Mouse (Mus musculus): ENCODE measurements at regions not wholly inside any gene's neighbourhood (a gene's known extent, or its start where the extent isn't known, plus 50 kb on each side); places are given as distances from the start of the nearest gene placed in this dataset.

DNA sequence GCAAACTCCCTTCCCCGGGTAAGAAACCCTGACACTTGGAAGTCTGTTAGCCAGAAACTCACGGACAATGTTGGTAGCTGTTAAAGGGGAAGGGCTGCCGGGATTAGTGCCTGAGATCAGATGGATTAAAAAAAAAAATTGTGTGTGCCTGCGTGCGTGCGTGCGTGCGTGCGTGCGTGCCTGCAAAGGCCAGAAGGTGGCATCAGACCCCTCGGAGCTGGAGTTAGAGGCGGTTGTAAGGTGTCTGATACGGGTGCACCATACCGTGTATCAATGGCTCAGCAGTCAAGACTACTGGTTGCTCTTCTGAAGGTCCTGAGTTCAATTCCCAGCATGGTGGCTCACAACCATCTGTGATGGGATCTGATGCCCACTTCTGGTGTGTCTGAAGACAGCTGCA, 59.0 kb upstream of the Ccdc167 start:
- H3K36me3 ChIP-seq (ENCODE audit: control insufficient read depth, insufficient read depth) = no peaks in the 10 kb centered on the region
- no peak overlapping the region for H3K27ac ChIP-seq (ENCODE audit: low read length)
- no peak overlapping the region for H3K9ac ChIP-seq (replicated peaks; ENCODE audit: low read depth, low read length)
- H3K4me2 ChIP-seq (ENCODE audit: low read length) = no peak overlapping the region
- H3K4me1 ChIP-seq (replicated peaks; ENCODE audit: control insufficient read depth, insufficient read depth, low read length) = peaks cover 8% of the 10 kb centered on the region
- no peaks in the 10 kb centered on the region for H3K9me3 ChIP-seq (ENCODE audit: control insufficient read depth, low read length)
- no peaks in the 10 kb centered on the region for H3K27me3 ChIP-seq (replicated peaks; ENCODE audit: control insufficient read depth, insufficient read depth, low read length)
- H3K4me3 ChIP-seq (replicated peaks; ENCODE audit: low read length) = no peak overlapping the region
- WGBS = 88% methylated on average over 14 of the region's 14 CpGs
- ATAC-seq = no peak

DNA sequence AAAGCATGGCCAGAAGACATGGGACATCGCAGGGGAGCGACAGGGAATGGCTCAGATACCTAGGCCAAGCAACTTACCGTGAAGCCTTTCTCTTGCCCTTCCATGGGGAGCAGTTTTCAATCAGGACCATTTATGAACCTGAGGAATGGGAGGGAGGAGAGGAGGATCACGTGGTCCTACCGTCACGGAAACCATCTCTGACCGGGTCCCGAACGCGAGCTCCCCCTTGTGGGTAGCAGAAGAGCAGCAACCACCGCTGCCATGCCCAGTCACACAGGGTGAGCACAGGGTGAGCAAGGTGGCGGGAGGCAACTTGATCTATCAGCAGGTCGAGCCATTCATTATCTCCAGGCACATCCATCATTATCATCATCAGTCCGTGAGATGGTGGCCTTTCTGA, 56.5 kb upstream of the Ccdc167 start:
- no peaks in the 10 kb centered on the region for H3K9me3 ChIP-seq (ENCODE audit: control insufficient read depth, low read length)
- H3K4me2 ChIP-seq (ENCODE audit: low read length) = no peak overlapping the region
- no peaks in the 10 kb centered on the region for H3K27me3 ChIP-seq (replicated peaks; ENCODE audit: control insufficient read depth, insufficient read depth, low read length)
- no peak overlapping the region for H3K4me3 ChIP-seq (replicated peaks; ENCODE audit: low read length)
- peaks cover 8% of the 10 kb centered on the region for H3K4me1 ChIP-seq (replicated peaks; ENCODE audit: control insufficient read depth, insufficient read depth, low read length)
- no peaks in the 10 kb centered on the region for H3K36me3 ChIP-seq (ENCODE audit: control insufficient read depth, insufficient read depth)
- 23% methylated on average over 14 of the region's 14 CpGs for WGBS
- no peak overlapping the region for H3K9ac ChIP-seq (replicated peaks; ENCODE audit: low read depth, low read length)
- ATAC-seq = no peak
- no peak overlapping the region for H3K27ac ChIP-seq (ENCODE audit: low read length)

DNA sequence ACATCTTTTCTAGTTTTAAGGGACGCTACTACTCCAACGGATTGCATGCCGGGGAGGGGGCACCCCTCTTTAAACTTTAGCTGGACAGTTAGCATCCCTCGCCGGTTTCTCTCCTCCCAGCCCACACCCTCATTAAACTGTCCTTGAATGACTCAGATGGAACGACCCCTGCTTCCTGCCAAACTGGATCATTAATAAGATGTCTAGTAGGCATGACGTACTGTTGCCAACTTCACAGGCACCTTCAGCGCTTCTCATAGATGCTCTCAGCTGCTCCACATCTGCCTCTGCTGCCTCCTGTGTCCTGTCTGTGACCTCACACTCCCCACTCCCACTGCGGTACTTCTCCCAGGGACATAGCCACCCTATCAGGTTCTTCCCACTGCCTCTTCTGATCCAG, 54.1 kb upstream of the Ccdc167 start:
- Histone ChIP-seq H3K27ac (ENCODE audit: low read length) (no peak overlapping the region), H3K36me3 (ENCODE audit: control insufficient read depth, insufficient read depth) (no peaks in the 10 kb centered on the region), H3K27me3 (replicated peaks; ENCODE audit: control insufficient read depth, insufficient read depth, low read length) (no peaks in the 10 kb centered on the region), H3K9ac (replicated peaks; ENCODE audit: low read depth, low read length) (no peak overlapping the region), H3K4me2 (ENCODE audit: low read length) (no peak overlapping the region), H3K4me1 (replicated peaks; ENCODE audit: control insufficient read depth, insufficient read depth, low read length) (peaks cover 4% of the 10 kb centered on the region), H3K9me3 (ENCODE audit: control insufficient read depth, low read length) (no peaks in the 10 kb centered on the region), H3K4me3 (replicated peaks; ENCODE audit: low read length) (no peak overlapping the region)
- WGBS = 71% methylated on average over 9 of the region's 9 CpGs
- ATAC-seq = no peak

DNA sequence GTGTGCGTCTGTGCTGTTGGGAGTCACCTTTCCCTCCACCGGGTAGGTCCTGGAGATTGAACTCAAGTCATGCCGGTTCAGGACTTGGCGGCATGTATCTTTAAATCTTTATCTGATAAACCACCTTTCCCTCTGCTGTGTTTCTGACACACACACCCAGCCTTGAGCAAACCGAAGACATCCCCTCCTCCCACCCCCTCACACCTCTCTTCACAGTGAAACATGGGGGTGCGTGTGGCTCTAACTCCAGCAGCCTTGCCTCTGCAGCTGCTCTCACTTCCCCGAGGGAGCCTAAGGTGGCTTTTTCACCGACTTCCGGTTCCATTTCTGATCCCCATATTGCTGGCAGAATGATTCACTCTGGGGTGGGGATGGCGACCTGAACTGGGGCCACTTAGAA, 52.8 kb upstream of the Ccdc167 start:
- Histone ChIP-seq H3K4me2 (ENCODE audit: low read length) (no peak overlapping the region), H3K4me3 (replicated peaks; ENCODE audit: low read length) (no peak overlapping the region), H3K36me3 (ENCODE audit: control insufficient read depth, insufficient read depth) (no peaks in the 10 kb centered on the region), H3K27me3 (replicated peaks; ENCODE audit: control insufficient read depth, insufficient read depth, low read length) (no peaks in the 10 kb centered on the region), H3K4me1 (replicated peaks; ENCODE audit: control insufficient read depth, insufficient read depth, low read length) (peaks cover 4% of the 10 kb centered on the region), H3K9ac (replicated peaks; ENCODE audit: low read depth, low read length) (no peak overlapping the region), H3K9me3 (ENCODE audit: control insufficient read depth, low read length) (no peaks in the 10 kb centered on the region), H3K27ac (ENCODE audit: low read length) (no peak overlapping the region)
- no peak for ATAC-seq
- 87% methylated on average over 10 of the region's 10 CpGs for WGBS

DNA sequence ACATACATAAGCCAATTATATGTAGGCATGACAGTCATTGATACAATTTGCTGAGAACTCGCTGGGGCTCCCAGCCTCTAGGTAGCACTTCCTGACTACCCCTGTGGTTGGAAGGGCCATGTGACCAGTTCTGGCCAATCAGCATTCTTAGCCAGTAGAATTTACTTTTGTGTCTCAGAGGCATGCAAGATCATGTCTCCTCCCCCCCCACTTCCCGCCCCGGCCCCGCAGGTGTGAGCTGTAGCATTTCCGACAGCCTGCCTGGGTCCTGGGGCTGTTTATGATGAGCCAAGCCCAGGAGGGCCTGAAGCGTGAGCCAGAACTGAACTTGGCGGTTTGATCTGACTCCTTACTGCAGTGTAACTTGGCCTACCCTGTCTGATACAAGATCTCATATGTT, 52.3 kb upstream of the Ccdc167 start:
- H3K27ac ChIP-seq (ENCODE audit: low read length) = no peak overlapping the region
- no peak overlapping the region for H3K4me2 ChIP-seq (ENCODE audit: low read length)
- no peaks in the 10 kb centered on the region for H3K36me3 ChIP-seq (ENCODE audit: control insufficient read depth, insufficient read depth)
- no peaks in the 10 kb centered on the region for H3K9me3 ChIP-seq (ENCODE audit: control insufficient read depth, low read length)
- no peak overlapping the region for H3K9ac ChIP-seq (replicated peaks; ENCODE audit: low read depth, low read length)
- no peak overlapping the region for H3K4me3 ChIP-seq (replicated peaks; ENCODE audit: low read length)
- 76% methylated on average over 7 of the region's 7 CpGs for WGBS
- peaks cover 4% of the 10 kb centered on the region for H3K4me1 ChIP-seq (replicated peaks; ENCODE audit: control insufficient read depth, insufficient read depth, low read length)
- no peak for ATAC-seq
- no peaks in the 10 kb centered on the region for H3K27me3 ChIP-seq (replicated peaks; ENCODE audit: control insufficient read depth, insufficient read depth, low read length)

DNA sequence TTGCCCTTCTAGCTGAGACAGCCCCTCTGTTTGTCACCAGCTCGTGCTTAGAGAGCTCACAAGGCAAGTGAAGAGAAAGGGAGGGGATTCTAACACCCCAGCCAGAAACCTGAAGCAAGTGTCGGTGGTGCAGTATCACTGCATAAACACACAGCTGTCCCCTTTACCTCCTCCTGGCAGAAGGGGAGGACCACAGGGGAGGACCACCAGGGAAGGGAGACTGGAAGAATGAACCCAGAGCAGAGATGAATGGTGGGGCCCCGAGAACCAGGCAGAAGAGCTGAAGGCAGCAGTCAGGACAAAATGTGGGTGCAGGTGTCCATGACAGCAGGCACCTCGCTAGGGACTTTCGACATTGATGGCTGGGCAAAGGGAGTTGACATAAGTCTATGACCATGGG, 51.8 kb upstream of the Ccdc167 start:
- WGBS = 57% methylated on average over 5 of the region's 5 CpGs
- peaks cover 4% of the 10 kb centered on the region for H3K4me1 ChIP-seq (replicated peaks; ENCODE audit: control insufficient read depth, insufficient read depth, low read length)
- H3K27me3 ChIP-seq (replicated peaks; ENCODE audit: control insufficient read depth, insufficient read depth, low read length) = no peaks in the 10 kb centered on the region
- peak overlapping the region; percentile 15; the same call in 1 of the 2 replicates for H3K27ac ChIP-seq (ENCODE audit: low read length)
- no peaks in the 10 kb centered on the region for H3K9me3 ChIP-seq (ENCODE audit: control insufficient read depth, low read length)
- H3K4me2 ChIP-seq (ENCODE audit: low read length) = no peak overlapping the region
- no peak overlapping the region for H3K4me3 ChIP-seq (replicated peaks; ENCODE audit: low read length)
- peak; percentile 23; the same call in 1 of the 2 replicates for ATAC-seq
- H3K36me3 ChIP-seq (ENCODE audit: control insufficient read depth, insufficient read depth) = no peaks in the 10 kb centered on the region
- no peak overlapping the region for H3K9ac ChIP-seq (replicated peaks; ENCODE audit: low read depth, low read length)

Data from forebrain, embryonic 16.5 days (tissue).